Mouse (Mus musculus): ENCODE data around the gene Cln3.

DNA sequence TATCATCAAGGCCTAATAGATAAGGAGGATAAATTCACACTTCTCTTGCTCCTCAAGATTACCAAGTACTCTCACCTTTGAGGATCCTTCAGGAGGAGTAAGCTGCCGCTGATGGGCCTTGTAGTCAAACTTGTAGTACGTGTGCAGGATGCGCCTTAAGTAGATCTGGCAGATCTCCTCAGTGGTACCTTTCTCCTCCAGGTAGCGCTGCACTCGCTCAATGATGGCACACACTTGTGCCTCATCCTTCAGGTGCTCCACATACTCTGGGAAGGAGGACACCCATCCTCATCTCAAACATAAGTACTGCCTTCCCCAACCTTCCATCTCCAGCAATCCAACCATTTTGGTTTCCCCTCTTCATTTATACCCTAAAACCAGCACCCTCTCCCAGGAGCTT is 29.0 kb downstream of the Cln3 start:
- no peak for TF ChIP-seq POLR2A (IDR thresholded peaks at IDR 0.05; ENCODE audit: low read depth, low read length)
- TF ChIP-seq CTCF (conservative IDR thresholded peaks at IDR 0.05; ENCODE audit: insufficient read depth, insufficient read length, low read depth, low read length): no peak

Data from kidney, adult 2 months (tissue).